In genomic region chr7:5017352-5017751, GRCm38 (mm10) we compare ENCODE assay signal across 12 mouse cellular contexts. TPM values are rescaled to one million over a fixed set of nuclear protein-coding genes. Genes with fewer than 3 reads are reported as not detected.
A peak's percentile ranks its signal among the peaks of the same experiment; 100 is the strongest.
DNase-seq lines count a peak whose midpoint lies in the region; ATAC-seq and TF ChIP-seq lines count a peak whose summit lies in the region.
"Had no signal": no experiment of that assay in that cellular context is flagged by ENCODE, and none has a peak within 500 bp of the region (broad histone marks: within the 10 kb centered on the region; RNA-seq: fewer than 3 reads in every experiment).

No protein-coding gene starts in this region.

- H3K9me3 ChIP-seq in liver, embryonic 11.5 days (ENCODE audit: control insufficient read depth, low read length), result no peaks in the 10 kb centered on the region
- H3K9me3 ChIP-seq: heart, embryonic 12.5 days; limb, embryonic 15.5 days had no signal

- no peak overlapping the region for H3K4me3 ChIP-seq in liver, adult 2 months (ENCODE audit: insufficient read depth, low read depth, low read length)
- H3K4me3 ChIP-seq in liver, embryonic 11.5 days (ENCODE audit: low read depth, low read length), result no peak overlapping the region
- H3K4me3 ChIP-seq: heart, embryonic 12.5 days; limb, embryonic 15.5 days; megakaryocyte, embryonic 14.5 days had no signal

- peaks cover 11% of the 10 kb centered on the region for H3K4me1 ChIP-seq in liver, adult 2 months (ENCODE audit: control insufficient read depth, insufficient read depth, low read length)
- peaks cover 25% of the 10 kb centered on the region for H3K4me1 ChIP-seq in liver, embryonic 11.5 days (replicated peaks; ENCODE audit: control insufficient read depth, insufficient read depth, low read length)

- H3K27ac ChIP-seq in liver, adult 2 months (replicated peaks; ENCODE audit: insufficient read depth, low read depth, low read length), result no peak overlapping the region
- H3K27ac ChIP-seq in liver, embryonic 11.5 days (ENCODE audit: low read depth, low read length), result no peak overlapping the region
- H3K27ac ChIP-seq: limb, embryonic 15.5 days had no signal

- H3K27me3 ChIP-seq in liver, adult 2 months (ENCODE audit: control insufficient read depth, insufficient read depth, low read length), result no peaks in the 10 kb centered on the region
- H3K27me3 ChIP-seq in liver, embryonic 11.5 days (replicated peaks; ENCODE audit: control insufficient read depth, insufficient read depth, low read length), result no peaks in the 10 kb centered on the region
- H3K27me3 ChIP-seq: heart, embryonic 12.5 days; limb, embryonic 15.5 days; megakaryocyte, embryonic 14.5 days had no signal

- H3K9ac ChIP-seq in liver, adult 2 months (ENCODE audit: low read depth, low read length), result no peak overlapping the region
- H3K9ac ChIP-seq in liver, embryonic 11.5 days (ENCODE audit: low read depth, low read length), result no peak overlapping the region
- H3K9ac ChIP-seq: heart, embryonic 12.5 days; limb, embryonic 15.5 days had no signal

- intact Hi-C loops in gastrocnemius, postnatal 14 days (cut with DNase I; ENCODE audit: low total_unique reads), result loop anchor here (5.0 kb wide), 1 partner anchor 35 kb away; the partner anchor contains the start of gene Zfp580

- no peak for ATAC-seq in liver, embryonic 11.5 days (replicated peaks; ENCODE audit: low FRiP score)
- ATAC-seq: inflammation-experienced regulatory T-cells, adult 6 months had no signal

- peak; percentile 41 for DNase-seq in gastrocnemius, postnatal 14 days
- DNase-seq in gastrocnemius, postnatal 25 days, result no peak
- no peak for DNase-seq in liver, adult 2 months (ENCODE audit: extremely low read depth, low read depth, low spot score)
- DNase-seq in liver, embryonic 11.5 days (ENCODE audit: low spot score), result no peak
- DNase-seq in ES-CJ7 (ENCODE audit: low read depth, low spot score), result peak; percentile 67
- DNase-seq in cerebellum, adult 9-11 months, result peak; percentile 70
- DNase-seq in spleen, postnatal 14 days (ENCODE audit: low spot score in 2 of 2), result no peak
- DNase-seq: layer of hippocampus, adult 9-11 months had no signal

- WGBS in liver, adult 2 months, result 91% methylated on average over 16 of the region's 16 CpGs
- 91% methylated on average over 16 of the region's 16 CpGs for WGBS in liver, embryonic 11.5 days

- peaks cover 6% of the 10 kb centered on the region; the same call in 1 of the 2 replicates for H3K79me2 ChIP-seq in liver, adult 2 months (ENCODE audit: control insufficient read depth, insufficient read depth, low read length)

- H3K36me3 ChIP-seq in liver, adult 2 months (ENCODE audit: control insufficient read depth, insufficient read depth, low read length), result 0 out of 2 replicates have a peak, but pooled peaks cover 3% of the 10 kb centered on the region
- peaks cover 16% of the 10 kb centered on the region for H3K36me3 ChIP-seq in liver, embryonic 11.5 days (ENCODE audit: control insufficient read depth, insufficient read depth, low read length)

- 0 out of 2 replicates have a peak, but pooled peaks have one; percentile 2 for TF ChIP-seq CTCF in liver, adult 2 months (IDR thresholded peaks at IDR 0.05; ENCODE audit: low read depth, low read length)

- no peak for TF ChIP-seq POLR2A in liver, adult 2 months (IDR thresholded peaks at IDR 0.05; ENCODE audit: extremely low read depth, insufficient read depth, low read length)

- H3K4me2 ChIP-seq in liver, embryonic 11.5 days, result no peak overlapping the region
- H3K4me2 ChIP-seq: heart, embryonic 12.5 days; limb, embryonic 15.5 days had no signal

RNA-seq across cellular contexts. Expression of gene Gm44973, which starts 2.1 kb away (rescaled TPM):
- total RNA-seq in gastrocnemius, postnatal 14 days (2021), result not detected
- total RNA-seq in gastrocnemius, postnatal 25 days (2021), result not detected
- total RNA-seq in liver, adult 2 months (2014; rRNA removed), result 0.55 and 1.1 TPM in 2 replicates
- polyA plus RNA-seq in liver, adult 2 months (2012; rRNA removed), result not detected in 2 replicates
- polyA plus RNA-seq in liver, embryonic 11.5 days (2014; fragmentation: Nextera tagmentation; extraction: Ambion mirVana), result 1.8 and 3.3 TPM in 2 replicates
- polyA plus RNA-seq: heart, embryonic 12.5 days; limb, embryonic 15.5 days had no signal

RNA-seq across cellular contexts. Expression of gene Zfp865, which starts 2.8 kb away (rescaled TPM):
- 10 to 100 TPM; 12.6 to 13.4 TPM for total RNA-seq in gastrocnemius, postnatal 14 days (2021)
- total RNA-seq in gastrocnemius, postnatal 25 days (2021), result 10 to 100 TPM; 10.8 to 12.1 TPM
- 4.1 and 4.3 TPM in 2 replicates for total RNA-seq in liver, adult 2 months (2014; rRNA removed)
- polyA plus RNA-seq in liver, adult 2 months (2012; rRNA removed), result 11.2 and 14.6 TPM in 2 replicates
- 3.5 and 4.5 TPM in 2 replicates for polyA plus RNA-seq in liver, embryonic 11.5 days (2014; fragmentation: Nextera tagmentation; extraction: Ambion mirVana)

RNA-seq across cellular contexts. Expression of gene Fiz1, which starts 2.9 kb away (rescaled TPM):
- 10 to 100 TPM; 16.3 to 16.5 TPM for total RNA-seq in gastrocnemius, postnatal 14 days (2021)
- total RNA-seq in gastrocnemius, postnatal 25 days (2021), result 10 to 100 TPM; 17.7 to 18.2 TPM
- total RNA-seq in liver, adult 2 months (2014; rRNA removed), result 6.2 and 6.8 TPM in 2 replicates
- polyA plus RNA-seq in liver, adult 2 months (2012; rRNA removed), result 18.0 and 19.3 TPM in 2 replicates
- polyA plus RNA-seq in liver, embryonic 11.5 days (2014; fragmentation: Nextera tagmentation; extraction: Ambion mirVana), result 37.1 and 40.8 TPM in 2 replicates

RNA-seq across cellular contexts. Expression of gene Ccdc106, which starts 3.0 kb away (rescaled TPM):
- under 1 TPM; 0.31 to 0.33 TPM for total RNA-seq in gastrocnemius, postnatal 14 days (2021)
- not detected for total RNA-seq in gastrocnemius, postnatal 25 days (2021)
- 0.20 and 0.28 TPM in 2 replicates for total RNA-seq in liver, adult 2 months (2014; rRNA removed)
- 0.30 and 0.35 TPM in 2 replicates for polyA plus RNA-seq in liver, adult 2 months (2012; rRNA removed)
- polyA plus RNA-seq in liver, embryonic 11.5 days (2014; fragmentation: Nextera tagmentation; extraction: Ambion mirVana), result 4.1 and 5.2 TPM in 2 replicates
- polyA plus RNA-seq: inflammation-experienced regulatory T-cells, adult 6 months had no signal

RNA-seq across cellular contexts. Expression of gene Zfp524, which starts 3.1 kb away (rescaled TPM):
- 1 to 10 TPM; 5.8 to 6.0 TPM for total RNA-seq in gastrocnemius, postnatal 14 days (2021)
- total RNA-seq in gastrocnemius, postnatal 25 days (2021), result 1 to 10 TPM; 7.1 to 8.7 TPM
- 6.7 and 10.7 TPM in 2 replicates for total RNA-seq in liver, adult 2 months (2014; rRNA removed)
- 38.3 and 41.1 TPM in 2 replicates for polyA plus RNA-seq in liver, adult 2 months (2012; rRNA removed)
- polyA plus RNA-seq in liver, embryonic 11.5 days (2014; fragmentation: Nextera tagmentation; extraction: Ambion mirVana), result 13.9 and 14.0 TPM in 2 replicates

Comparison
In these comparisons a context has a peak if more than half of its experiments do, and no peak if none do; other contexts are left out.
1. DNase-seq: peak in gastrocnemius, postnatal 14 days (single experiment), ES-CJ7 (single experiment) and cerebellum, adult 9-11 months (single experiment); none in gastrocnemius, postnatal 25 days (single experiment), liver, adult 2 months (single experiment), liver, embryonic 11.5 days (single experiment) and spleen, postnatal 14 days (0 of 2).